In the genomic region with DNA sequence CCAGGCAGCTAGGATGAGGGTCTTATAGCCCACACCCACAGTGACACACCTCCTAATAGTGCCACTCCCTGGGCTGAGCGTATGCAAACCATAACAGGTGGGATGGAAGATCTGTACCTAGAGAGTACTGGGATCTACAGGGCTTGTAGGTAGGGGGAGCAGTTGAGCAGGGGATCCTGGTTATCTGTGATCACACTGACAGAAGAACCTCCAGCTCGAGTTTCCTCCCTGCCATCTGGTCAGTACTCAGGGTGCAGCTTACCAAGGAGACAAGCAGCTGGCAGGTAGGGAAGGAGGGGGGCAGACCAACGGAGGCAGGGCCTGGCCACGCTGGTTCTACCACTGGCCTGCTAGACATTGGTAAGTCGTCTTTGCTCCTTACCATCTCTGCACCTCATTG, we compare ENCODE assay signal across 8 mouse cellular contexts. TPM values are rescaled to one million over a fixed set of nuclear protein-coding genes. Genes with fewer than 3 reads are reported as not detected.
DNase-seq lines count a peak whose midpoint lies in the region; ATAC-seq and TF ChIP-seq lines count a peak whose summit lies in the region.
"Had no signal": no experiment of that assay in that cellular context is flagged by ENCODE, and none has a peak within 500 bp of the region (broad histone marks: within the 10 kb centered on the region; RNA-seq: fewer than 3 reads in every experiment).

No protein-coding gene starts in this region.

- no peak overlapping the region for H3K9ac ChIP-seq in liver, embryonic 12.5 days
- H3K9ac ChIP-seq in midbrain, embryonic 16.5 days (ENCODE audit: low read depth, low read length), result no peak overlapping the region

- H3K9me3 ChIP-seq in liver, embryonic 12.5 days (replicated peaks), result no peaks in the 10 kb centered on the region
- no peaks in the 10 kb centered on the region for H3K9me3 ChIP-seq in midbrain, embryonic 16.5 days (replicated peaks; ENCODE audit: control insufficient read depth, low read length, poor library complexity, severe bottlenecking)

- TF ChIP-seq CTCF in spleen, adult 2 months (IDR thresholded peaks at IDR 0.05; ENCODE audit: extremely low read depth, insufficient read depth, insufficient read length, insufficient replicate concordance), result no peak
- peak; percentile 31; the same call in 1 of the 2 replicates for TF ChIP-seq CTCF in brain, embryonic 14.5 days (IDR thresholded peaks at IDR 0.05; ENCODE audit: borderline replicate concordance, extremely low read depth, insufficient read depth, insufficient read length)

- 43% methylated on average over 5 of the region's 5 CpGs for WGBS in spleen, adult 2 months
- 15% methylated on average over 5 of the region's 5 CpGs for WGBS in liver, embryonic 12.5 days (ENCODE audit: insufficient replicate concordance)
- 23% methylated on average over 5 of the region's 5 CpGs for WGBS in midbrain, embryonic 16.5 days

- H3K27me3 ChIP-seq in spleen, adult 2 months (ENCODE audit: control insufficient read depth, insufficient read depth, low read length), result no peaks in the 10 kb centered on the region
- no peaks in the 10 kb centered on the region for H3K27me3 ChIP-seq in liver, embryonic 12.5 days (replicated peaks)
- no peaks in the 10 kb centered on the region for H3K27me3 ChIP-seq in midbrain, embryonic 16.5 days (ENCODE audit: control insufficient read depth, insufficient read depth, low read depth, low read length)

- no peak for TF ChIP-seq POLR2A in spleen, adult 2 months (IDR thresholded peaks at IDR 0.05; ENCODE audit: low read depth, low read length)
- TF ChIP-seq POLR2A in brain, embryonic 14.5 days (IDR thresholded peaks at IDR 0.05; ENCODE audit: borderline replicate concordance, extremely low read depth, insufficient read depth, insufficient read length, poor library complexity, severe bottlenecking), result no peak

- no peak overlapping the region for H3K4me3 ChIP-seq in spleen, adult 2 months (ENCODE audit: extremely low read depth, insufficient read depth, insufficient read length)
- H3K4me3 ChIP-seq in liver, embryonic 12.5 days, result no peak overlapping the region
- no peak overlapping the region for H3K4me3 ChIP-seq in midbrain, embryonic 16.5 days (ENCODE audit: low read depth, low read length)

- H3K4me2 ChIP-seq in liver, embryonic 12.5 days, result no peak overlapping the region
- H3K4me2 ChIP-seq in midbrain, embryonic 16.5 days (ENCODE audit: low read length), result no peak overlapping the region

- intact Hi-C loops in gastrocnemius, postnatal 14 days (cut with DNase I; ENCODE audit: low total_unique reads), result no loop called here

- no peaks in the 10 kb centered on the region for H3K36me3 ChIP-seq in spleen, adult 2 months (ENCODE audit: control insufficient read depth, insufficient read depth, low read length)
- no peaks in the 10 kb centered on the region for H3K36me3 ChIP-seq in liver, embryonic 12.5 days
- peaks cover 9% of the 10 kb centered on the region; the same call in 1 of the 2 replicates for H3K36me3 ChIP-seq in midbrain, embryonic 16.5 days (ENCODE audit: control insufficient read depth, insufficient read depth, low read length)

- peak; percentile 57 for ATAC-seq in liver, embryonic 12.5 days
- no peak for ATAC-seq in midbrain, embryonic 16.5 days

- peak; percentile 4 to 15 for DNase-seq in spleen, adult 2 months (ENCODE audit: low read depth in 1 of 2, low spot score in 2 of 2)
- DNase-seq in spleen, adult 12 weeks (ENCODE audit: low spot score), result no peak
- DNase-seq in brain, embryonic 14.5 days (ENCODE audit: low read depth), result peak; percentile 52
- peak; percentile 27 for DNase-seq in gastrocnemius, postnatal 14 days
- DNase-seq in thymus, postnatal 0 days (ENCODE audit: low spot score), result peak; percentile 26

- no peak overlapping the region for H3K27ac ChIP-seq in spleen, adult 2 months (ENCODE audit: insufficient read depth, low read length)
- H3K27ac ChIP-seq in liver, embryonic 12.5 days, result no peak overlapping the region
- H3K27ac ChIP-seq in midbrain, embryonic 16.5 days (ENCODE audit: low read length), result no peak overlapping the region

- peaks cover 3% of the 10 kb centered on the region; the same call in 1 of the 2 replicates for H3K4me1 ChIP-seq in spleen, adult 2 months (ENCODE audit: control insufficient read depth, insufficient read depth, insufficient read length)
- 0 out of 2 replicates have a peak, but pooled peaks cover 3% of the 10 kb centered on the region for H3K4me1 ChIP-seq in liver, embryonic 12.5 days
- H3K4me1 ChIP-seq in midbrain, embryonic 16.5 days (ENCODE audit: control insufficient read depth, insufficient read depth, low read length), result no peaks in the 10 kb centered on the region

RNA-seq across cellular contexts. Expression of a gene that starts 7.6 kb away (rescaled TPM):
- 2.0 and 3.0 TPM in 2 replicates for polyA plus RNA-seq in spleen, adult 2 months (2012; rRNA removed)
- 24.7 and 28.2 TPM in 2 replicates for polyA plus RNA-seq in brain, embryonic 14.5 days (2012; rRNA removed)
- 10 to 100 TPM; 38.0 to 41.9 TPM for total RNA-seq in gastrocnemius, postnatal 14 days (2021)
- polyA plus RNA-seq in liver, embryonic 12.5 days (2016; fragmentation: Nextera tagmentation; extraction: Ambion mirVana), result 2.6 and 2.7 TPM in 2 replicates
- polyA plus RNA-seq in thymus, postnatal 0 days (2015; fragmentation: Nextera tagmentation; extraction: Ambion mirVana), result 1.5 and 1.8 TPM in 2 replicates
- polyA plus RNA-seq in midbrain, embryonic 16.5 days (2015; fragmentation: Nextera tagmentation; extraction: Ambion mirVana), result 54.6 and 60.3 TPM in 2 replicates

RNA-seq across cellular contexts. Expression of a gene that starts 13.6 kb away (rescaled TPM):
- polyA plus RNA-seq in spleen, adult 2 months (2012; rRNA removed), result not detected in 2 replicates
- 0.11 and 0.19 TPM in 2 replicates for polyA plus RNA-seq in brain, embryonic 14.5 days (2012; rRNA removed)
- not detected for total RNA-seq in gastrocnemius, postnatal 14 days (2021)
- polyA plus RNA-seq in liver, embryonic 12.5 days (2016; fragmentation: Nextera tagmentation; extraction: Ambion mirVana), result not detected in 2 replicates
- polyA plus RNA-seq in thymus, postnatal 0 days (2015; fragmentation: Nextera tagmentation; extraction: Ambion mirVana), result 0.09 and 0.13 TPM in 2 replicates
- not detected in 2 replicates for polyA plus RNA-seq in midbrain, embryonic 16.5 days (2015; fragmentation: Nextera tagmentation; extraction: Ambion mirVana)
- polyA plus RNA-seq: limb, embryonic 14.5 days had no signal

RNA-seq across cellular contexts. Expression of a gene that starts 33.7 kb away (rescaled TPM):
- polyA plus RNA-seq in spleen, adult 2 months (2012; rRNA removed), result 10.6 TPM in 2 replicates
- 75.5 and 82.6 TPM in 2 replicates for polyA plus RNA-seq in brain, embryonic 14.5 days (2012; rRNA removed)
- total RNA-seq in gastrocnemius, postnatal 14 days (2021), result 100 to 1,000 TPM; 416 to 493 TPM
- polyA plus RNA-seq in liver, embryonic 12.5 days (2016; fragmentation: Nextera tagmentation; extraction: Ambion mirVana), result 142 and 150 TPM in 2 replicates
- 145 and 149 TPM in 2 replicates for polyA plus RNA-seq in thymus, postnatal 0 days (2015; fragmentation: Nextera tagmentation; extraction: Ambion mirVana)
- 148 and 165 TPM in 2 replicates for polyA plus RNA-seq in midbrain, embryonic 16.5 days (2015; fragmentation: Nextera tagmentation; extraction: Ambion mirVana)

RNA-seq across cellular contexts. Expression of a gene that starts 51.0 kb away (rescaled TPM):
- 1.0 and 2.0 TPM in 2 replicates for polyA plus RNA-seq in spleen, adult 2 months (2012; rRNA removed)
- polyA plus RNA-seq in brain, embryonic 14.5 days (2012; rRNA removed), result 52.9 and 60.4 TPM in 2 replicates
- 1 to 10 TPM; 3.8 to 5.0 TPM for total RNA-seq in gastrocnemius, postnatal 14 days (2021)
- 1.9 and 2.0 TPM in 2 replicates for polyA plus RNA-seq in liver, embryonic 12.5 days (2016; fragmentation: Nextera tagmentation; extraction: Ambion mirVana)
- polyA plus RNA-seq in thymus, postnatal 0 days (2015; fragmentation: Nextera tagmentation; extraction: Ambion mirVana), result 1.0 and 1.1 TPM in 2 replicates
- polyA plus RNA-seq in midbrain, embryonic 16.5 days (2015; fragmentation: Nextera tagmentation; extraction: Ambion mirVana), result 53.4 and 59.3 TPM in 2 replicates
